Mouse (Mus musculus): ENCODE data around the gene Atp1a4. TPM values are rescaled to one million over a fixed set of nuclear protein-coding genes. Genes with fewer than 3 reads are reported as not detected.

The Atp1a4 gene
- polyA plus RNA-seq, 1 experiment = 0.09 TPM

- Histone ChIP-seq H3K4me1 (ENCODE audit: control insufficient read depth, insufficient read depth, low read length) (peaks cover 4% of the 10 kb centered on the region; the same call in 1 of the 2 replicates), H3K27ac (ENCODE audit: insufficient read depth, low read depth, low read length) (peak overlapping the region; percentile 25; the same call in 1 of the 2 replicates), H3K36me3 (ENCODE audit: control insufficient read depth, insufficient read depth, low read length) (no peaks in the 10 kb centered on the region), H3K27me3 (replicated peaks; ENCODE audit: control insufficient read depth, insufficient read depth, low read length) (no peaks in the 10 kb centered on the region), H3K4me3 (ENCODE audit: insufficient read depth, low read depth, low read length) (no peak overlapping the region)
- peak; percentile 90 for DNase-seq
- 25% methylated on average over 10 of the region's 10 CpGs for WGBS
- TF ChIP-seq CTCF (conservative IDR thresholded peaks at IDR 0.05; ENCODE audit: insufficient read depth, insufficient read length, low read depth, low read length) (no peak), POLR2A (IDR thresholded peaks at IDR 0.05; ENCODE audit: low read depth, low read length) (no peak)
Observed at GRCm38 (mm10) chr1:172220414-172220813, 37.8 kb downstream of the Atp1a4 start.

GRCm38 (mm10) chr1:172219451-172220406 is 38.5 kb downstream of the Atp1a4 start, which contains the start of gene Casq1:
Casq1 (minus strand) TSS chr1:172219868.
- TF ChIP-seq CTCF (conservative IDR thresholded peaks at IDR 0.05; ENCODE audit: insufficient read depth, insufficient read length, low read depth, low read length) (no peak), POLR2A (IDR thresholded peaks at IDR 0.05; ENCODE audit: low read depth, low read length) (no peak)
- Histone ChIP-seq H3K36me3 (ENCODE audit: control insufficient read depth, insufficient read depth, low read length) (no peaks in the 10 kb centered on the region), H3K27ac (ENCODE audit: insufficient read depth, low read depth, low read length) (peak within 1 kb of the TSS; percentile 25; the same call in 1 of the 2 replicates), H3K4me3 (ENCODE audit: insufficient read depth, low read depth, low read length) (no peak within 1 kb of the TSS), H3K27me3 (replicated peaks; ENCODE audit: control insufficient read depth, insufficient read depth, low read length) (no peaks in the 10 kb centered on the region), H3K4me1 (ENCODE audit: control insufficient read depth, insufficient read depth, low read length) (peaks cover 4% of the 10 kb centered on the region; the same call in 1 of the 2 replicates)
- no peak for DNase-seq
- 88% methylated on average over 19 of the region's 19 CpGs for WGBS

- TF ChIP-seq CTCF (conservative IDR thresholded peaks at IDR 0.05; ENCODE audit: insufficient read depth, insufficient read length, low read depth, low read length) (no peak), POLR2A (IDR thresholded peaks at IDR 0.05; ENCODE audit: low read depth, low read length) (no peak)
- H3K4me3 ChIP-seq (ENCODE audit: insufficient read depth, low read depth, low read length) = no peak overlapping the region
- DNase-seq = no peak
- no peak overlapping the region for H3K27ac ChIP-seq (ENCODE audit: insufficient read depth, low read depth, low read length)
- H3K4me1 ChIP-seq (ENCODE audit: control insufficient read depth, insufficient read depth, low read length) = peaks cover 4% of the 10 kb centered on the region; the same call in 1 of the 2 replicates
- H3K36me3 ChIP-seq (ENCODE audit: control insufficient read depth, insufficient read depth, low read length) = no peaks in the 10 kb centered on the region
- H3K27me3 ChIP-seq (replicated peaks; ENCODE audit: control insufficient read depth, insufficient read depth, low read length) = no peaks in the 10 kb centered on the region
- WGBS = 75% methylated on average over 15 of the region's 15 CpGs
Observed at GRCm38 (mm10) chr1:172218164-172218910, 39.9 kb downstream of the Atp1a4 start.

- Histone ChIP-seq H3K4me1 (ENCODE audit: control insufficient read depth, insufficient read depth, low read length) (peaks cover 4% of the 10 kb centered on the region; the same call in 1 of the 2 replicates), H3K36me3 (ENCODE audit: control insufficient read depth, insufficient read depth, low read length) (no peaks in the 10 kb centered on the region), H3K27ac (ENCODE audit: insufficient read depth, low read depth, low read length) (peak overlapping the region; percentile 62; the same call in 1 of the 2 replicates), H3K4me3 (ENCODE audit: insufficient read depth, low read depth, low read length) (peak overlapping the region; percentile 24; the same call in 1 of the 2 replicates), H3K27me3 (replicated peaks; ENCODE audit: control insufficient read depth, insufficient read depth, low read length) (no peaks in the 10 kb centered on the region)
- TF ChIP-seq CTCF (conservative IDR thresholded peaks at IDR 0.05; ENCODE audit: insufficient read depth, insufficient read length, low read depth, low read length) (peak; percentile 93), POLR2A (IDR thresholded peaks at IDR 0.05; ENCODE audit: low read depth, low read length) (no peak)
- 0% methylated on average over 5 of the region's 5 CpGs for WGBS
- peak; percentile 97 for DNase-seq
Observed at GRCm38 (mm10) chr1:172217148-172217547, 41.1 kb downstream of the Atp1a4 start.

- Histone ChIP-seq H3K4me1 (ENCODE audit: control insufficient read depth, insufficient read depth, low read length) (peaks cover 4% of the 10 kb centered on the region; the same call in 1 of the 2 replicates), H3K27ac (ENCODE audit: insufficient read depth, low read depth, low read length) (no peak overlapping the region), H3K4me3 (ENCODE audit: insufficient read depth, low read depth, low read length) (no peak overlapping the region), H3K36me3 (ENCODE audit: control insufficient read depth, insufficient read depth, low read length) (no peaks in the 10 kb centered on the region), H3K27me3 (replicated peaks; ENCODE audit: control insufficient read depth, insufficient read depth, low read length) (no peaks in the 10 kb centered on the region)
- TF ChIP-seq POLR2A (IDR thresholded peaks at IDR 0.05; ENCODE audit: low read depth, low read length) = no peak
- no peak for TF ChIP-seq CTCF (conservative IDR thresholded peaks at IDR 0.05; ENCODE audit: insufficient read depth, insufficient read length, low read depth, low read length)
- 28% methylated on average over 3 of the region's 3 CpGs for WGBS
- no peak for DNase-seq
Observed at GRCm38 (mm10) chr1:172214748-172215147, 43.5 kb downstream of the Atp1a4 start.

GRCm38 (mm10) chr1:172213771-172214170 is 44.4 kb downstream of the Atp1a4 start:
- Histone ChIP-seq H3K36me3 (ENCODE audit: control insufficient read depth, insufficient read depth, low read length) (no peaks in the 10 kb centered on the region), H3K4me3 (ENCODE audit: insufficient read depth, low read depth, low read length) (no peak overlapping the region), H3K27me3 (replicated peaks; ENCODE audit: control insufficient read depth, insufficient read depth, low read length) (no peaks in the 10 kb centered on the region), H3K4me1 (ENCODE audit: control insufficient read depth, insufficient read depth, low read length) (peaks cover 4% of the 10 kb centered on the region; the same call in 1 of the 2 replicates), H3K27ac (ENCODE audit: insufficient read depth, low read depth, low read length) (no peak overlapping the region)
- TF ChIP-seq CTCF (conservative IDR thresholded peaks at IDR 0.05; ENCODE audit: insufficient read depth, insufficient read length, low read depth, low read length) (no peak), POLR2A (IDR thresholded peaks at IDR 0.05; ENCODE audit: low read depth, low read length) (no peak)
- DNase-seq = no peak
- 55% methylated on average over 4 of the region's 4 CpGs for WGBS

Measured in kidney, adult 2 months (tissue).